Mouse (Mus musculus): Measurements from ENCODE around the gene Usmg5.
"Not testable (repeated sequence)": the region's sequence is repeated elsewhere in the genome, so short reads cannot be mapped to it uniquely, and the experiment has no call there.

GRCm38 (mm10) chr19:47139611-47140010 lies 49.2 kb upstream of the Usmg5 start:
- not testable (repeated sequence) for TF ChIP-seq CTCF (IDR thresholded peaks at IDR 0.05; ENCODE audit: borderline replicate concordance, extremely low read depth, insufficient read depth, insufficient read length); POLR2A (IDR thresholded peaks at IDR 0.05; ENCODE audit: borderline replicate concordance, extremely low read depth, insufficient read depth, insufficient read length, poor library complexity, severe bottlenecking)

Measured in brain, embryonic 14.5 days (tissue).